Mouse (Mus musculus): ENCODE data around the gene Pde4b. TPM values are rescaled to one million over a fixed set of nuclear protein-coding genes. Genes with fewer than 3 reads are reported as not detected.

Gene Pde4b
- total RNA-seq, 1 experiment, result 1.4 TPM

DNA sequence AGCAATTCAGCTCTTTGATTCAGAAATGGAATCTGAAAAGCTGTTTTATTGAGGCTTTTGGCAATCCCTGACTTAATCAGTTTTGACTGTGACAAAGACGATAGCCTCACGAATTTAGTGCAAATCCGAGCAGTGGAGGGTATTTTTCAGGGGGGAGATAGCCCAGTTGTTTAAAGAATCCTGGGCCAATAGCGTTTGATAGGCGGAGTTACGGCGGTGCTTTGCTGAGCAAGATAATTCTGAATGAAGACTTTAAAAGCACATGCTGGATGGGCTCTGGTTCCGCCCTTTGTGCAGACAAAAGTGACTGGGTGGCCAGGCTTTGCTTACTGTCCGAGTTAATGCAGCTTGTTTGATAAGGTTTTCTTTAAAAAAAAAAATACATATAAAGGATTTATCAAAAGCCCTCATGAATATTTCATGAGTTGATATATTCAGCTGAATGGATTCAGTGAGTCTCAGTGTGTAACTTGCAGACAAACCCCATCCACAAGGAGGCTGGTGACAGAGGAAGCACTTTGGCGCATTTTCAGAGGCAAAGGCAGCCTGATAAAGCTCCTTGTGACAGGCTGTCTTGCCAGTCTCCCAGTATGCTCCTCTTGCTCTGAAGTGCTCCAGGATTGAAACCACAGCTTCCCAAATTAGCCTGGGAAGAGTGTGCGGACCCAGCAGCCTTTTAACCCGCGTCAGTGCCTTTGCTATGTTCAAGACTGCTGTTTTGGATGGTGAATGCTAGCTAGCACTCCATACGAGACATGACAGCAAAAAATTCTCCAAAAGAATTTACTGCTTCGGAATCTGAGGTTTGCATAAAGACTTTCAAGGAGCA lies 167.3 kb downstream of the Pde4b start:
- TF ChIP-seq HCFC1 (IDR thresholded peaks at IDR 0.05; ENCODE audit: borderline replicate concordance, insufficient read depth, low read length) (no peak), ZNF384 (IDR thresholded peaks at IDR 0.05; ENCODE audit: low read depth, low read length) (no peak), MAFK (IDR thresholded peaks at IDR 0.05; ENCODE audit: insufficient read depth, low read depth, low read length) (no peak), ZC3H11A (IDR thresholded peaks at IDR 0.05; ENCODE audit: borderline replicate concordance, low read depth, low read length) (no peak), CHD2 (IDR thresholded peaks at IDR 0.05; ENCODE audit: low read depth, low read length) (no peak)
- H3K4me1 ChIP-seq (ENCODE audit: control insufficient read depth in 2 of 2, insufficient read depth in 2 of 2, low read length in 2 of 2, poor library complexity in 1 of 2), result no peaks in the 10 kb centered on the region
- DNase-seq (ENCODE audit: low read depth, low spot score), result no peak
- in situ Hi-C loops (cut with MboI; ENCODE audit: low sequenced_read_pairs in 2 of 2, unreplicated experiment in 2 of 2), result no loop called here
- no peak overlapping the region for H3K9ac ChIP-seq (ENCODE audit: insufficient read depth, low read depth, low read length, poor library complexity, severe bottlenecking)
- H3K27ac ChIP-seq (ENCODE audit: insufficient read depth, low read depth, low read length, poor library complexity, severe bottlenecking), result no peak overlapping the region
- no peaks in the 10 kb centered on the region for H3K9me3 ChIP-seq (ENCODE audit: control insufficient read depth, insufficient read depth, low read depth, low read length)
- no peak overlapping the region for H3K4me3 ChIP-seq (ENCODE audit: insufficient read depth in 1 of 2, low read depth in 1 of 2, low read length in 2 of 2, poor library complexity in 1 of 2, severe bottlenecking in 1 of 2)
- no peaks in the 10 kb centered on the region for H3K36me3 ChIP-seq (ENCODE audit: control insufficient read depth, insufficient read depth, low read length, poor library complexity, severe bottlenecking)

GRCm38 (mm10) chr4:102255295-102255670 lies 167.9 kb downstream of the Pde4b start:
- Histone ChIP-seq H3K9me3 (ENCODE audit: control insufficient read depth, insufficient read depth, low read depth, low read length) (no peaks in the 10 kb centered on the region), H3K36me3 (ENCODE audit: control insufficient read depth, insufficient read depth, low read length, poor library complexity, severe bottlenecking) (no peaks in the 10 kb centered on the region), H3K27ac (ENCODE audit: insufficient read depth, low read depth, low read length, poor library complexity, severe bottlenecking) (no peak overlapping the region), H3K4me1 (ENCODE audit: control insufficient read depth in 2 of 2, insufficient read depth in 2 of 2, low read length in 2 of 2, poor library complexity in 1 of 2) (no peaks in the 10 kb centered on the region), H3K4me3 (ENCODE audit: insufficient read depth in 1 of 2, low read depth in 1 of 2, low read length in 2 of 2, poor library complexity in 1 of 2, severe bottlenecking in 1 of 2) (no peak overlapping the region), H3K9ac (ENCODE audit: insufficient read depth, low read depth, low read length, poor library complexity, severe bottlenecking) (no peak overlapping the region)
- in situ Hi-C loops (cut with MboI; ENCODE audit: low sequenced_read_pairs in 2 of 2, unreplicated experiment in 2 of 2), result no loop called here
- no peak for DNase-seq (ENCODE audit: low read depth, low spot score)
- TF ChIP-seq CHD2 (IDR thresholded peaks at IDR 0.05; ENCODE audit: low read depth, low read length) (no peak), ZNF384 (IDR thresholded peaks at IDR 0.05; ENCODE audit: low read depth, low read length) (no peak), MAFK (IDR thresholded peaks at IDR 0.05; ENCODE audit: insufficient read depth, low read depth, low read length) (no peak), ZC3H11A (IDR thresholded peaks at IDR 0.05; ENCODE audit: borderline replicate concordance, low read depth, low read length) (no peak), HCFC1 (IDR thresholded peaks at IDR 0.05; ENCODE audit: borderline replicate concordance, insufficient read depth, low read length) (no peak)

- Histone ChIP-seq H3K9me3 (ENCODE audit: control insufficient read depth, insufficient read depth, low read depth, low read length) (no peaks in the 10 kb centered on the region), H3K4me1 (ENCODE audit: control insufficient read depth in 2 of 2, insufficient read depth in 2 of 2, low read length in 2 of 2, poor library complexity in 1 of 2) (no peaks in the 10 kb centered on the region), H3K9ac (ENCODE audit: insufficient read depth, low read depth, low read length, poor library complexity, severe bottlenecking) (no peak overlapping the region), H3K36me3 (ENCODE audit: control insufficient read depth, insufficient read depth, low read length, poor library complexity, severe bottlenecking) (no peaks in the 10 kb centered on the region), H3K4me3 (ENCODE audit: insufficient read depth in 1 of 2, low read depth in 1 of 2, low read length in 2 of 2, poor library complexity in 1 of 2, severe bottlenecking in 1 of 2) (no peak overlapping the region), H3K27ac (ENCODE audit: insufficient read depth, low read depth, low read length, poor library complexity, severe bottlenecking) (no peak overlapping the region)
- in situ Hi-C loops (cut with MboI; ENCODE audit: low sequenced_read_pairs in 2 of 2, unreplicated experiment in 2 of 2), result no loop called here
- TF ChIP-seq ZNF384 (IDR thresholded peaks at IDR 0.05; ENCODE audit: low read depth, low read length) (no peak), CHD2 (IDR thresholded peaks at IDR 0.05; ENCODE audit: low read depth, low read length) (no peak), HCFC1 (IDR thresholded peaks at IDR 0.05; ENCODE audit: borderline replicate concordance, insufficient read depth, low read length) (no peak), ZC3H11A (IDR thresholded peaks at IDR 0.05; ENCODE audit: borderline replicate concordance, low read depth, low read length) (no peak)
- no peak for DNase-seq (ENCODE audit: low read depth, low spot score)
Measured at GRCm38 (mm10) chr4:102256170-102256960, 169.0 kb downstream of the Pde4b start.

- TF ChIP-seq ZC3H11A (IDR thresholded peaks at IDR 0.05; ENCODE audit: borderline replicate concordance, low read depth, low read length) (no peak), CHD2 (IDR thresholded peaks at IDR 0.05; ENCODE audit: low read depth, low read length) (no peak), ZNF384 (IDR thresholded peaks at IDR 0.05; ENCODE audit: low read depth, low read length) (no peak)
- H3K4me3 ChIP-seq (ENCODE audit: insufficient read depth in 1 of 2, low read depth in 1 of 2, low read length in 2 of 2, poor library complexity in 1 of 2, severe bottlenecking in 1 of 2), result no peak overlapping the region
- H3K4me1 ChIP-seq (ENCODE audit: control insufficient read depth in 2 of 2, insufficient read depth in 2 of 2, low read length in 2 of 2, poor library complexity in 1 of 2), result no peaks in the 10 kb centered on the region
- H3K27ac ChIP-seq (ENCODE audit: insufficient read depth, low read depth, low read length, poor library complexity, severe bottlenecking), result no peak overlapping the region
- no peaks in the 10 kb centered on the region for H3K9me3 ChIP-seq (ENCODE audit: control insufficient read depth, insufficient read depth, low read depth, low read length)
- no peaks in the 10 kb centered on the region for H3K36me3 ChIP-seq (ENCODE audit: control insufficient read depth, insufficient read depth, low read length, poor library complexity, severe bottlenecking)
- in situ Hi-C loops (cut with MboI; ENCODE audit: low sequenced_read_pairs in 2 of 2, unreplicated experiment in 2 of 2), result no loop called here
- H3K9ac ChIP-seq (ENCODE audit: insufficient read depth, low read depth, low read length, poor library complexity, severe bottlenecking), result no peak overlapping the region
- no peak for DNase-seq (ENCODE audit: low read depth, low spot score)
Measured at GRCm38 (mm10) chr4:102260216-102260615, 172.9 kb downstream of the Pde4b start.
